Mouse (Mus musculus): ENCODE results near the gene Maml2. TPM values are rescaled to one million over a fixed set of nuclear protein-coding genes. Genes with fewer than 3 reads are reported as not detected.

The Maml2 gene
- polyA plus RNA-seq, 1 experiment = 1.5 TPM

- TF ChIP-seq MYOG (IDR thresholded peaks at IDR 0.05; ENCODE audit: control insufficient read depth, extremely low read depth, insufficient read length) (no peak), MAX (IDR thresholded peaks at IDR 0.05) (no peak), MYOD1 (IDR thresholded peaks at IDR 0.05; ENCODE audit: control insufficient read depth, insufficient read length, low read depth) (no peak), FOSL1 (IDR thresholded peaks at IDR 0.05; ENCODE audit: insufficient read depth, low read length, poor library complexity, severe bottlenecking) (no peak), CEBPB (IDR thresholded peaks at IDR 0.05; ENCODE audit: low read depth) (no peak), USF1 (IDR thresholded peaks at IDR 0.05; ENCODE audit: low read depth) (no peak), CTCF (IDR thresholded peaks at IDR 0.05; ENCODE audit: control insufficient read depth, insufficient read depth, insufficient read length) (no peak)
- H3K4me3 ChIP-seq (ENCODE audit: insufficient read depth, poor library complexity, severe bottlenecking) = no peak overlapping the region
- no peaks in the 10 kb centered on the region for H3K79me2 ChIP-seq (ENCODE audit: control insufficient read depth, insufficient read depth)
- no peaks in the 10 kb centered on the region for H3K79me3 ChIP-seq (ENCODE audit: low read depth)
- no peaks in the 10 kb centered on the region for H3K36me3 ChIP-seq (ENCODE audit: control insufficient read depth, insufficient read depth)
- no peaks in the 10 kb centered on the region for H3K27me3 ChIP-seq (ENCODE audit: control insufficient read depth, insufficient read depth, insufficient read length)
- H3ac ChIP-seq (ENCODE audit: control insufficient read depth, insufficient read length, low read depth) = no peak overlapping the region
Observed at GRCm38 (mm10) chr9:13587085-13587933, 289.6 kb downstream of the Maml2 start.

GRCm38 (mm10) chr9:13588786-13589185 is 291.0 kb downstream of the Maml2 start:
- no peak overlapping the region for H3ac ChIP-seq (ENCODE audit: control insufficient read depth, insufficient read length, low read depth)
- H3K27me3 ChIP-seq (ENCODE audit: control insufficient read depth, insufficient read depth, insufficient read length) = no peaks in the 10 kb centered on the region
- TF ChIP-seq FOSL1 (IDR thresholded peaks at IDR 0.05; ENCODE audit: insufficient read depth, low read length, poor library complexity, severe bottlenecking) (no peak), MYOD1 (IDR thresholded peaks at IDR 0.05; ENCODE audit: control insufficient read depth, insufficient read length, low read depth) (no peak), MAX (IDR thresholded peaks at IDR 0.05) (no peak), CEBPB (IDR thresholded peaks at IDR 0.05; ENCODE audit: low read depth) (no peak), CTCF (IDR thresholded peaks at IDR 0.05; ENCODE audit: control insufficient read depth, insufficient read depth, insufficient read length) (no peak), MYOG (IDR thresholded peaks at IDR 0.05; ENCODE audit: control insufficient read depth, extremely low read depth, insufficient read length) (no peak), USF1 (IDR thresholded peaks at IDR 0.05; ENCODE audit: low read depth) (no peak)
- H3K36me3 ChIP-seq (ENCODE audit: control insufficient read depth, insufficient read depth) = no peaks in the 10 kb centered on the region
- H3K79me3 ChIP-seq (ENCODE audit: low read depth) = no peaks in the 10 kb centered on the region
- H3K4me3 ChIP-seq (ENCODE audit: insufficient read depth, poor library complexity, severe bottlenecking) = no peak overlapping the region
- H3K79me2 ChIP-seq (ENCODE audit: control insufficient read depth, insufficient read depth) = no peaks in the 10 kb centered on the region

GRCm38 (mm10) chr9:13592701-13593100 is 294.9 kb downstream of the Maml2 start:
- no peaks in the 10 kb centered on the region for H3K79me2 ChIP-seq (ENCODE audit: control insufficient read depth, insufficient read depth)
- H3K36me3 ChIP-seq (ENCODE audit: control insufficient read depth, insufficient read depth) = no peaks in the 10 kb centered on the region
- no peak overlapping the region for H3ac ChIP-seq (ENCODE audit: control insufficient read depth, insufficient read length, low read depth)
- no peak overlapping the region for H3K4me3 ChIP-seq (ENCODE audit: insufficient read depth, poor library complexity, severe bottlenecking)
- TF ChIP-seq CEBPB (IDR thresholded peaks at IDR 0.05; ENCODE audit: low read depth) (no peak), MYOD1 (IDR thresholded peaks at IDR 0.05; ENCODE audit: control insufficient read depth, insufficient read length, low read depth) (no peak), CTCF (IDR thresholded peaks at IDR 0.05; ENCODE audit: control insufficient read depth, insufficient read depth, insufficient read length) (no peak), USF1 (IDR thresholded peaks at IDR 0.05; ENCODE audit: low read depth) (no peak), MYOG (IDR thresholded peaks at IDR 0.05; ENCODE audit: control insufficient read depth, extremely low read depth, insufficient read length) (no peak), MAX (IDR thresholded peaks at IDR 0.05) (no peak), FOSL1 (IDR thresholded peaks at IDR 0.05; ENCODE audit: insufficient read depth, low read length, poor library complexity, severe bottlenecking) (no peak)
- H3K27me3 ChIP-seq (ENCODE audit: control insufficient read depth, insufficient read depth, insufficient read length) = no peaks in the 10 kb centered on the region
- H3K79me3 ChIP-seq (ENCODE audit: low read depth) = no peaks in the 10 kb centered on the region

GRCm38 (mm10) chr9:13597736-13598135 is 300.0 kb downstream of the Maml2 start:
- H3ac ChIP-seq (ENCODE audit: control insufficient read depth, insufficient read length, low read depth) = no peak overlapping the region
- H3K79me3 ChIP-seq (ENCODE audit: low read depth) = no peaks in the 10 kb centered on the region
- no peaks in the 10 kb centered on the region for H3K36me3 ChIP-seq (ENCODE audit: control insufficient read depth, insufficient read depth)
- no peak for TF ChIP-seq MAX (IDR thresholded peaks at IDR 0.05)
- no peak for TF ChIP-seq CEBPB (IDR thresholded peaks at IDR 0.05; ENCODE audit: low read depth)
- no peak for TF ChIP-seq MYOG (IDR thresholded peaks at IDR 0.05; ENCODE audit: control insufficient read depth, extremely low read depth, insufficient read length)
- no peak for TF ChIP-seq USF1 (IDR thresholded peaks at IDR 0.05; ENCODE audit: low read depth)
- no peak for TF ChIP-seq CTCF (IDR thresholded peaks at IDR 0.05; ENCODE audit: control insufficient read depth, insufficient read depth, insufficient read length)
- no peak for TF ChIP-seq MYOD1 (IDR thresholded peaks at IDR 0.05; ENCODE audit: control insufficient read depth, insufficient read length, low read depth)
- TF ChIP-seq FOSL1 (IDR thresholded peaks at IDR 0.05; ENCODE audit: insufficient read depth, low read length, poor library complexity, severe bottlenecking) = no peak
- no peaks in the 10 kb centered on the region for H3K79me2 ChIP-seq (ENCODE audit: control insufficient read depth, insufficient read depth)
- H3K4me3 ChIP-seq (ENCODE audit: insufficient read depth, poor library complexity, severe bottlenecking) = no peak overlapping the region
- H3K27me3 ChIP-seq (ENCODE audit: control insufficient read depth, insufficient read depth, insufficient read length) = no peaks in the 10 kb centered on the region

GRCm38 (mm10) chr9:13598596-13599333 is 301.0 kb downstream of the Maml2 start:
- TF ChIP-seq CTCF (IDR thresholded peaks at IDR 0.05; ENCODE audit: control insufficient read depth, insufficient read depth, insufficient read length) (no peak), MYOG (IDR thresholded peaks at IDR 0.05; ENCODE audit: control insufficient read depth, extremely low read depth, insufficient read length) (no peak), CEBPB (IDR thresholded peaks at IDR 0.05; ENCODE audit: low read depth) (no peak), MYOD1 (IDR thresholded peaks at IDR 0.05; ENCODE audit: control insufficient read depth, insufficient read length, low read depth) (no peak), USF1 (IDR thresholded peaks at IDR 0.05; ENCODE audit: low read depth) (no peak), MAX (IDR thresholded peaks at IDR 0.05) (no peak), FOSL1 (IDR thresholded peaks at IDR 0.05; ENCODE audit: insufficient read depth, low read length, poor library complexity, severe bottlenecking) (no peak)

More at GRCm38 (mm10) chr9:13598596-13599333, 301.0 kb downstream of the Maml2 start:
- no peaks in the 10 kb centered on the region for H3K79me2 ChIP-seq (ENCODE audit: control insufficient read depth, insufficient read depth)
- no peak overlapping the region for H3ac ChIP-seq (ENCODE audit: control insufficient read depth, insufficient read length, low read depth)
- H3K36me3 ChIP-seq (ENCODE audit: control insufficient read depth, insufficient read depth) = no peaks in the 10 kb centered on the region
- no peak overlapping the region for H3K4me3 ChIP-seq (ENCODE audit: insufficient read depth, poor library complexity, severe bottlenecking)
- H3K27me3 ChIP-seq (ENCODE audit: control insufficient read depth, insufficient read depth, insufficient read length) = no peaks in the 10 kb centered on the region
- no peaks in the 10 kb centered on the region for H3K79me3 ChIP-seq (ENCODE audit: low read depth)

Data from C2C12 (cell line).